Mouse (Mus musculus) cerebellum, postnatal 25 days (tissue): ENCODE data around the gene Trpm2.
"Not testable (repeated sequence)": the region's sequence is repeated elsewhere in the genome, so short reads cannot be mapped to it uniquely, and the experiment has no call there.

Experiments
- DNase-seq, 2 experiments: peaks; one replicate each; pipeline ENCODE4 v3.0.0; 2021; ENCODE audit warnings: mixed read lengths in 2 of 2

The Trpm2 gene

DNA sequence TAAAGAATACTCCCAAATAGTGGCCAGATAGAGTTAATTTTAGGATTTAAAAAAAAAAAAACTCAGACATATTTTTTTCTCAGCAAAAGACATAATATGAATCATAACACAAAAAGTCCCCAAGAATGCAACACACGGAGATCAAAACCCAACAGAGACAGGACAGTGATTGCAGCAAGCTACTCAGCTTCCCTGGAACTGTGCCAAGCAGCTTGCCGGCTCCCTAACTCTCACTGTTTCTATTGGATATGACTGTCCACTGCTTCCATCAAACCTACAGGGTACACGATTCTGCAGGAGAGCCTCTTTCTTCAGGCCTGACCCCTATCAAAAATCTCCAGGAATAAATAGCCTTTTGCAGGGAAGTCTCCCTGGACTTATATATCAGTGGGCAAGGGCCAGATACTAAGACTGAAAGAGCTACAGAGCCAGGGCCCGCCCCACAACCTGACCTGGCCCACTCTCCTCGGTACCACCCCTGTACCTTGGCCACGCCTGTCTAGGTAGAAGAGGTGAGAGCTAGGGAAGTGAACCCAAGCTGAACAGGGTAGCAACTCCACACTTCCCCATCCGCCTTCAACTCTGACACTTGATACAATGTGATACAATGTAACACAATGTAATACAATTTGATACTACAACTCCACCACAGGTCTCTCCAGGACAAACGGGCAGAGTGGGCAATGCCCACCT is 6.2 kb upstream of the Trpm2 start:
- DNase-seq, result no peak

DNA sequence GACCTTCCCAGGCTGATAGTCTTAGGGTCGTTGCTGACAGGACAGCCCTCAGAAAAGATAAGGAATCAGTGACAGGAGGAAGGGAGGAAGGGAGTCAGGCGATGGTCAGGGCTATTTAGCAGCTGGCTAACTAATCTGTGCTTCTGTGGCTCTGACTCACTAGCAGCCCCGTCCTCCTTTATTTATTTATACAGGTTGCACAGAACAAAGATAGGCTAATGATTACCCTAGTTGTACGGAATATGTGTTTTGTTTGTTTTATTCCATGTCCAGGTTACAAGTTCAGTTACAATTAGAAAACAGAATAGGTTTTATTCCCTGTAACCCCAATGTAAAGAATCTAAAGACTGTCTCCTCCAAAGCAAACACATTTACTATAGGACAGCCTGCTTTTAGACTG is 5.3 kb upstream of the Trpm2 start:
- DNase-seq, result no peak

DNA sequence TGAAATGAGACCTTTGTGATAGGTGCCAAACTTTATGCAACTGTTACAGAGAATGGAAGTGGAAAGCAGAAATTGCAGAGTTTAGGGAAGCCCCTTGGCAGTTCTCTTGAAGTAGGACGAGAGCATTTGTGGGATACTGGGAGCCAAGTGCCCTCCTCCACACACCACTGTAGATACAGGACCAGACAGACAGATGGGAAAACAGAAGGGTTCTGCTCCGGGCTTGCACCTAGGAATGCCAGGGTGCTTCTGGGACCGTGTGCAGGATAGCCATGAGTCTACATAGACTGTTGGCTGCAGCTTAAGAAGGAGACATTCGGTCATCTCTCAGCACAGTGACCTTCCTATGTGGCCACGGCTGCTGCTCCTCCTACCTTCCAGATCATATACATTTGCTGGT is 4.4 kb upstream of the Trpm2 start:
- no peak for DNase-seq

DNA sequence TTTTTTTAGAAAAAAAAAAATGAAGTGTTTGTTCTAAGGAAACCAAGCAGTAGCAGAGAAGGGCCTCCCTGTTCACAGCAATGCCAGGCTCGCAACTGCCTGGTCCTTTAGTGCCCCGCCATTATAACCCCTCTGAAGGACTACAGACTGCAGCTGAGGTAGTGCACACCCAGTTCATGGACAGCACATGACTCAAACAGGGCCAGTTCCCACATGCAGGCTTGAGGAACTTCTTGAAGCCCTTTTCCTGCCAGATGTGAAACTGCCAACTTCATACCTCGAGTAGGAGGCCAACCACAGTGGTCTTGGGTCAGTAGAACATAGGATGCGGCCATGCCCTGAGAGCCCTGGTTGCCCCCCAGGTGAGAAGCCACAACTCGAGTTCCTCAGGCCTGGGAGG is 4.0 kb upstream of the Trpm2 start:
- no peak for DNase-seq

DNA sequence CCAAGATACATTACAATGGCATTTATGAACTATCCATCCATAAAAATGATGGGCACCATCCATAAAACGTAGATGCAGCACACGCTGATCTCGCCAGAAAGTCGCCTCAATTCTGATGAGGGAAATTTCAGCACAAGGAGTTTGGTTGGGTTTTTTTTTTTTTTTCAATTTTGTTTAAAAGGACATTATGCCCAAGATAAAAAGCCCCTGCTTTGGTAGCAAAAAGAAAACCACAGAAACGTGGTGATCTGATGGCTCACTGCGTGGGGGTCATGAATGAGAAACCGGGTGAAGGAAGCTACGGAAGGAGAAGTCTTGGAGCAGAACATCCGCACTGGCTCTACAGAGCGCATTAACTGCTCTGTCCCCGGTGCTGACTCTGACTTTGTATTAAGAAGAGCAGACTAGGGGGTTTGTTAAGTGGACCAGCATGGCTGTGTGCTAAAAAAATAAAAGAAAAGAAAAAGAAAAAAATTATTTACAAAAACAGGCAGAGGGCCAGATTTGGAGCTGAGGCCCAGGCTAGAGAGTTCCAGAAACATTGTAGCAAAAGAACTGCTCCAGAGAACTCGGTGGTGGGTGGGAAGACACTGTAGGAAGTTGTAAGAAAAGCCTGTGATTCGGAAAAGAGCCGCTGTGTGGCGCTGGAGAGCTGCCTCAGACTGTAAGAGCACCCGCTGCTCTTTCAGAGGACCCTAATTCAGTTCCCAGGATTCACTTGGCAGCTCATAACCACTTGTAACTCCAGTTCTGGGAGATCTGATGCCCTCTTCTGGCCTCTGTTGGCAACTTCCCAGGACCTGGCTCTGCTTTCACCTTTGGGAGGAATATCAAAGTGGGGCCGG is 1.6 kb upstream of the Trpm2 start:
- no peak for DNase-seq

DNA sequence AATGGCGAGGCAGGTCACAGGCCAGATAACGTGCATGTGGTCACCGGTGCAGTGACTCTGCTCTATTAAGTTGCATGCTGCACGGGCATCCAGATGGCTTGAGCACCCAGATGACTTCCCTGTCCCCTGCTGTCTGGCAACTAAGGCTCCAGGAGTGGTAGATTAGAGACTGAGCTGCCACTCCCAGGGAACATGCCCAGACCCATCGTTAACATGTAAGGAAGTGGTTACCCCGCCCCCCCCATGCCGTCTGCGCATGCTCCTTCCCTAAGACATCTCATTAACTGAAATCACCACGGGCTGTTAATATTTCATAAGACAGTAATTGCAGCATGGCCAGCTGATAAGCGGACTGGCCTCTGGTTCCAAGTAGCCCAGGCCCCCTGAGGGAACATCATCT is 828 bp upstream of the Trpm2 start:
- no peak for DNase-seq

DNA sequence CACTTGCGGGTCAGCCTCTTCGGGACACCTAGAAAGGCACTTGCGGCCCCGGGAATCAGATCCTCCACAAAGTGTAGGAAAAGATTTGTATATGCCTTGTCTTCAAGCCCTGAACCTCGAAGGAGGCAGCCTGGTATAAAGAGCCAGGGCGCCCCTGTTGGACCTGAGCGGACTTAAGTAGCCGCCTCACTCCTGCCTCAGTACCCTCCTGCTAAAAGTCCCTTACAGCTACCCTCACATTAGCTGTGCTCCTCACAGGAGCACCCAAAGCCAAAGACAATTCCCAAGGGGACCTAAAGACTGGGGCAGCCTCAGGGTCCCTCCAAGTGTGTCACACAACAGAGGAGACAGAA is 414 bp downstream of the Trpm2 start:
- no peak for DNase-seq

DNA sequence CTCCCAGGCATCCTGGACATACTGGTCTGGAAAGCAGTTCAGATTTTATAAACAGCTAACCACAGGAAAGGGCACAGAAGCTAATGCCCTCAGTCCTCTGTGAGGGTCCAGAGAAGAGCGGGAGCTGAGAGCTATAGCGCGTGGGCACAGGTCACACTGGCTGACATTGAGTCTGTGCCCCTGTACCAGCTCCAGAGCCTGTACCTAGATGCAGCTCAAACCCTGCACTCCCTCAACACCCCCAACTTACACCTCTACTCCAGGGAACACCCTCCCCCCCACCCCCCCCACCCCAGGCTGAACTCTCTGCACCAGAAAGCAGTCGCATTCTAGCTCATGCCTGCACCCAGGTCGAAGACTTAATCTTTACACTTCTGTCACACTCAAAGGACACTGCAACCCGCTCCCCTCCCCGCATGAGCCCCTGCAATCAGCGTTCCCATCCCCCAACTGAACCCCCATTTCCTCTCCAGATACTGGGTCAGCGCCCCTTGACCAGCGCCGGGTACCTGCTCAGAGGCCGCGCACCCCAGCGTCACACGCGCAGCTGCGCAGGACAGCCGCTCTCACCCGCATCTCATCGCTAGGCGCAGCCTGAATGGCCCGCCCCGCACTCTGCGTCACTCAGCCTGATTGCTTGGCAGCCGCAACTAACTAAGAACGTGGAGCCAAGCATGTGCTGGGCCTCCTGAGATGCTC is 940 bp downstream of the Trpm2 start:
- DNase-seq, result peak; percentile 81 to 86

DNA sequence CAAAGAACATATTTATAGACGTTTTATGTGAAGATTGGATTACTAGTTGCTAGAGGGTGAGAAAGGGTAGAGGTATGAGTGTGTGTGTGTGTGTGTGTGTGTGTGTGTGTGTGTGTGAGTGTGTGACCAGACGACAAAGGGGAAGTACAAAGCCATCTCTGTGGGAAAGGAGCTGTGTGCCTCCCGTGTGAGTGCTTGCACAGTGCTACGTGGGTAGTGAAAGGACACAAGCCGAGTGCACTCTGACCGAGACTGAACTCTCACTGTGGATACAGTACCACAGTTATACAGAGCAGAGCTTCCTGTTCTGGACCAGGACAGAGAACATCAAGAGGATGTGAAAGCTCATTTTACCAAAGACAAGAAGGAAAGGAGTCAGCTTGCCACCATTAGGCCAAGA is 6.4 kb downstream of the Trpm2 start:
- DNase-seq, result no peak

DNA sequence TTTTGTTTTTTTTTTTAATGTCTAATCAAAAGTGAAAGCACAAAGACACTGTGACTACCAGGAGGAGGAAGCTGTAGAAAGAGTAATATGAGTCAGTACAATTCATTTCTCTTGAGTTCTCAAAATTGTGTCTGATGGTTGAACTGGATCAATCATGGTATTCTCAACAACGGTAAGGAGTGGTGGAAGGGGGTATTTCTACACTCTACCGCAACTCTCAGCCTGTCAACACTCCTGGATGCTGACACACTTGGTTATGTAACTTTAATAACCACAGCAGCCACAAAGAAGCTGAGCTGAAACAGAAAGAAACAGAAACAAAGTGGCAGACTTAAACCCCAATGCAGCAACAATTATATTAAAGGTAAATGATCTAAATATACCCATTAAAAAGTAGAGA is 7.6 kb downstream of the Trpm2 start:
- DNase-seq, result no peak

DNA sequence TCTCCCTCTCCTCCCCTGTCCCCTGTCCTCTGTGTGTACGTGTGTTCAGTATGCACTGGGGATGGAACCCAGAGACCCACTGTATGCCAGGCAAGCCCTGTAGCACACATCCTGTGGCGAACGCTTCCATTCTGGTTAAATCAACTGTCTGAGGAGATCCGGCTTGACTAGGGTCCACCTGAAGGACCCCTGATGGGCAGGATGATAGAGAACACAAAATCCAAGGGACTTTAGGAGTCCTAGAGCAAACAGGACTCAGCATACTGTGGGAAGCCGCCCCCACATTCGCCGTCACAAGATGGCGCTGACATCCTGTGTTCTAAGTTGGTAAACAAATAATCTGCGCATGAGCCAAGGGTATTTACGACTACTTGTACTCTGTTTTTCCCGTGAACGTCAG is 19.9 kb downstream of the Trpm2 start:
- DNase-seq, result not testable (repeated sequence)

DNA sequence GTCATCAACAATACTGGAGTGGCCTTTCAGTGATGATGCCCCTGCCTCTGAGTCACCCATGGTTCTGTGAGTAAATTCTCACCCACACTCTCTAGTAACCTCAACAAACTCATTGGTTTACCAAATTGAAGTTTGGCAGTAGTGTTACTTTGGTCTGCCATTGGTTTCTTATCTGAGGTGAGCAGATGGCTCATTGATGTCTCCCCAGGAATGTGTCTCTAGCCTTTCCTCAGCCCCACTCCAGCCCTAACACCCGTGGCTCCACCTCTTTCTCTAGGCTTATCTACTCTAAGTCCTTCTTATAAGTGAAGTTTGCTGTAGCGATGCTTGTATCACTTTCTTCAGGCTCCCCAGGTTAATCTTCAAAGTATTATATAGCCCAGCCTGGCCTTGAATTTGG is 30.7 kb downstream of the Trpm2 start:
- no peak for DNase-seq

DNA sequence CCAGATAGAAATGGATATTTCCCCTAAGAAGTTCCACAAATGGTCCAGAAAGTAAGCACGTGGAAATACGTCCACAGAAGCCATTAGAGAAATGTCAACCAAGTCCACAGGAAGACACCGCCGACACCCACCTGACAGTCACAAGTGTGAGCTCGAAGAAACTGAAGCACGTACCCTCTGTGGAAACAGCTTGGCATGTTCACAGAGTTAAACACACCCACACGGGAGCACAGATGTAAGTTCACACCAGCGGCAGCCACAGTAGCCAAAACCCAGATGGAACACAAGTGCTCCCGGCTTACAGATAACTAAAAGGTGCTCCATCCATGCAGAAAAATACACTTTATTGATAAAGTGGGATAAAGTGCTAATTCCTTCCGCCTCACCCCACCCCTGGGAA is 43.0 kb downstream of the Trpm2 start:
- no peak for DNase-seq

DNA sequence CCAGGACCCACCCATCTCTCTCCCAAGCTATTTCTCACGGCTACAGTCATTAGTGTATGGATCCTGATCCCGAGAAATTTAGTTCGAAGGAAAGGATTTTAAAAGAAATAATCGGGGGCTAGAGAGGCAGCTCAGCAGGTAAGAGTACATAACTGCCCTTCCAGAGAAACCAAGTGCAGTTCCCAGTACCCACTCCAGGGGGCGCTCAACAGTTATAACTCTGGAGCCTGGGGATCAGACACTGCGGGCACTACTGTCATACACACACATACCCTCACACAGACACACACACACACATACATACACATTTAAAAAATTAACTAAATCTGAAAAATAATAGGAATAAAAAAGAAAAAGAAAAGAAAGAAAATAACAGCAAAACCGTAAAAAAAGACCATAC is 44.2 kb downstream of the Trpm2 start:
- peak; percentile 55 to 74 for DNase-seq

DNA sequence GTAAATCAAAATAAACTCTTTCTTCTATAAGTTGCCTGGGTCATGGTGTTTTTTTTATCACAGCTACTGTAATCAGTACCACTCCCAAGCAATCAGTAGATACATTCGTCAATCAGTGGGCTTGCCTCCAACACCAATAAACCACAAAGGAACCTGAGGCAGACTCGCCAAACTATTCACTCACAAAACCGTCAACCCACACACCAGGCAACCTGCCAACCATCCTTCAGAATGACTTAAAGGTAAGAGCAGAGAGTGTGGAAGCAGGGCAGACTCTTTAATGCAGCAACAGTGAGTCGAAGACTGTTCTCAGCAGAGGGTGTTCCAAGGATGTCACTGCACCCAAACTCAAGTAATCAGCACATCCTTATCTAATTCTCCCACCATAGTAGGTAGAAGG is 47.7 kb downstream of the Trpm2 start:
- no peak for DNase-seq

DNA sequence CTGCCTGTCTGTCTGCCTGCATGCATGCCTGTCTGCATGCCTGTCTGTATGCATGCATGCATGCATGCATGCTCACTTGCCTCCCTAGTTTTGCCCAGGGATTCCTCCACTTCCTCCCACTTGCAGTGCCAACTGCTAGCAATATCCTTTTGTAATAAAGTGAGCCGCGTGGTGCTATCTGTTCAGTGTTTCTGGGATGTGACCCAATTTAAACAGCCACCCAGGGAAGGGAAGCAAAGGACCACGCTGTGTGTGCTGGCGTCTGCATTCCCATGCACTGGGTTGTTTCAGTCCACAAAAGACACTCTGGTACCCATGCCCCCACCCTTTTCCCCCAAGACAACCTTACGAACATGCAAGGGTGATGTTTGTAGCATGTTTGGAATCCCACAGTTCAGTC is 49.4 kb downstream of the Trpm2 start:
- no peak for DNase-seq

DNA sequence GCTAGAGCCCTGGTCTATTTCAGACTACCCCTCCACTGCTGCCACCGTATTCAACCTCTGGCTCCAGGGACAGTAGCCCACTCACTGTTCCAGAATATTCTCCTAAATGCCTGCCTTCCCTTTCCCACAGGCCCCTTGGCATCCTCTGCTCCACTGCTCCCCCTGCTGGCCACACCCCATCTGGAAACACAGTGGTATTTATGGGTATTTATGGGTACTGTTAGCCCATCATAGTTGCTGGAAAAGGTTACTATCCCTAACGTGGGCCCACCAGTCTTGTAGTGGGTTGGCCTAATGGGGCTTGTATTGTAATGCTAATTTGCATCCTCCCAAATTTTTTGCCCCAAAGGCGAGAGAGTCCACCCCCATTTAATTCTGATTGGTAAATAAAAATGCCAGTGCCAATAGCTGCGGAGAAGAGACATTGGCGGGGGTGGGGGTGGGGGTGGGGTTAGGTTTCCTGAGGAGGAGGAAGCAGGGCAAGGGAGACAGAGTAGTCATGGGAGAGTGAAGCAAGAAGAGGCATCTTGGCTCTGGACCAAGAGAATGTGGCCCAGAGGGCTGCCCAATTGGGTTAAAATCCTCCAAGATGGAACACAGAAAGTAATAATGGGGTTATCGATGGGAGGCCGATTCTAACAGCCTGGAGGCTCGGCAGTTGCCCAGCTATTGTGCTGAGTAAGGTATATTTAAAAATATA is 53.6 kb downstream of the Trpm2 start:
- peak; percentile 52 to 77 for DNase-seq

DNA sequence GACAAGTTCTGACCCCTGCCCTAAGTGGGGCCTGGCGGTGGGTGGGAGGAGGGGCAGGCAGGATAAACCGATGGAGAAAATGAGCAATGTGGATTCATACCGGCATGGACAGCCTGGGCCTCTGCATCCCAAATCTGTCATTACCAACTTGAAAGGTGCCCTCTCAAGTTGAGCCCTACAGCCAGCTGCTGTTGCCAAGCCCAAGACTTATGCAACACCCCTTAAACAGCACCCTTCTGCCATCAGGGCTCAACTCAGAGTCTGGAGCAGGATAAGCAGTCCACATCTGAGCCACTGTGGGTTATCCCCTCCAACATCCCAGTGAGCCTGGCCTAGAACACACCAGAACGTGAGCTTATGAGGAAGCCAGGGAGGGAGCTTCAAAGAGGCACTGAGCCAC is 57.1 kb downstream of the Trpm2 start:
- no peak for DNase-seq

DNA sequence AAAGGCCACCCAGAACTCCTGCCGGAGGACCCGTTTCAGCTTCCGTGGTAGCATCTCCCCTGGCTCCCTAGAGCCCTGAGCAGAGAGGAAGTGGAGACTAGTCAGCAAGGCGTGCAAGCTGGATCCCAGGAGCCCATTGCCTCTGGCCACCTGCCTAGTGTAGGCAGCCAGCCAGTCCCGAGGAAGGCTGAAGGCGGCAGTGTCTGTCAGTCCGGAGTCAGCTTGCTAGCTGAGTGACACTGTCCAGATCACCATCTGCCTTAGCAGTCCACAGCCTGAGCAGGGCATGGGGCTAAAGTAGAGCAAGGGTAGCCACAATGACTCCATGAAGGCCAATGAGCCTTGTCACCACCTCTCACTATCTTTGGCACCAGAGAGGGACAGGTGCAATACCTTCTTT is 57.8 kb downstream of the Trpm2 start:
- DNase-seq, result peak; percentile 45 to 54

DNA sequence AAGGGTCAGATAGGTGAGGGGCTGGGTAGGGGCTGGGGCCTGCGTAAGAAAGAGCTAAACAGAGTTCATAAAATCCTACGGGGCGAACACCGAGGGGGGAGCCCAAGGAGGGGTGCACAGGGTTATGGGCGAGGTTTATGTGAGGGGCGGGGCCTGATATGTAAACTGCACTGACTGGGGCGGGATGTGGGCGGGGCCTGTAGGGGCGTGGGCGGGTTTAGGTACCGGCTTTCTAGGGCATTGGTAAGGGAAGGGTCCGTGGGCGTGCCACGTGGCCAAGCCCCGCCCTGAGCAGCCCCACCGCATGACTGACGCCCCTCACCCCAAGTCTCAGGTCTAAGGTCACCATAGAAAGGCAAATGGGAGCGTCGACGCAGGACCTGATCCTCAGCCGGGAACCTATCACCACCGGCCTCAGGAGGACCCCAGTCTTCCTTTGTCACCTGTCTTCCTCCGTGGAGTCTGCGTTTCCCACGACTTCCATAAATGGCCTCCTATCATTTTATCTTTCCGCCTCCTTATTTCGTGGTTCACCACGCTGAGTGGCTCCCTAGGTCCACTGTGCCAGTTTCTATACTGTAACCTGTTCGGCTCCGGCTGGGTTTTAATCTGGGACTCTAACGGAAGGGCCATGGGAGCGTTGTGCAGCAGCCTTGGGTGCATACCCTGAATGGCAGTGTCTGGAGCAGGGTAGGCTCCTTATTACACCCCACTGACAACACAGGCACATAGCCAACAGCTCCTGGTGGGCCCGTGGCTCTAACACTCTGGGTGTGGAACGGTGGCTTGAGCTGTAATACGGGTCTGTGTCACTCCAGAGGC is 67.3 kb downstream of the Trpm2 start:
- peak; percentile 67 to 80 for DNase-seq

DNA sequence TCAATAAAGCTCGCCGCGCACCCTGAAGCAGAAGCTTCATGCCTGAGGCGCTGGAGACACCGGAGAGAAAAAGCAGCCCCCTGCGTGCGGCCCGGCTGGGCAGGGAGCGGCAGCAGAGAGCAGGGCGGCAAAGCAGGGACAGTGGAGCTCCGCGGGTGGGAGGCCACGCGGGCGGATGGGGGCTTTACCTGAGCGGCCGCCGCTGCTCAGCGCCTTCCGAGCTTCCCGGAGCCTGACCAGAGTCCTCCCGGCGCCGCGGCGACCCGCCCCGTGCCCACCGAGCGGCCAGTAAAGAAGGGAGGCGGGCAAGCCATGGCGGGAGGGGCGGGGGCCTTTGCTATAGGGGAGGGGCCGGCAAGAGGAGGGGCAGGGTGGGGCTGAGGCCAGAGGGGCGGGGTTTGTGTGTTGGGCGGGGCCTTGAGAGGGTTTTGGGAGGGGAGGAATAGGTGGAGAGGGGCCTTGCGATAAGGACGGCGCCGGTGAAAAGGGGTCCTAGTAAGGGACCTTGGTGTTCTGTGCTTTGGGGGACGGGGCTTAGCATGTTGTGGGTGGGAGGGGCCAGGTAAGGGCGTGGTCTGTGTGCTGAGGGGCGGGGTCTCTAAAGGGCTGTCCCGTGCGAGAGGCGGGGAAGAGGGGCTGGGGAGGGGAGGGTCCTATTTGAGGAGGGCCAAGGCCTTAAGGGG is 68.0 kb downstream of the Trpm2 start, which contains the start of gene Lrrc3:
Gene Lrrc3, minus strand, starts transcription at position 326 of the 683 bp plus-strand sequence.
- peak; percentile 74 to 82 for DNase-seq

DNA sequence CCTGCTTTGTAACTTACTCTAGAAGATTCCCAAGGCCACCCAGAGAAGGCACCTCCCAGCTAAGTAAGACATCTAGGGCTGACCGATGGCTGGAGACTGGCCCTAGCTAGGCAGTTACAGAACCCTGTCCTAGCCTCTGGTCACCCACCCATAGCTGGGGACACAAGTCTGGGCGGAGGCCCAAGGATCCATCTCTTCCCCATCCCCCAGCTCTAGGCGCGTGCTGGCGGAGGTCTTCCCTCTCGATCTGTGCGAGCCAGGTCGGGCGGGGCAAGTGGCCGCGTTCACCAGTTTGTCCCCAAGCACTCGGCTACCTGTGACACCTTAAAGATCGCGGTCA is 68.5 kb downstream of the Trpm2 start:
- DNase-seq, result no peak
